Mouse (Mus musculus) heart, postnatal 10 days (tissue): ENCODE data around the gene Tulp1. TPM values are rescaled to one million over a fixed set of nuclear protein-coding genes. Genes with fewer than 3 reads are reported as not detected.
"Not testable (repeated sequence)": the region's sequence is repeated elsewhere in the genome, so short reads cannot be mapped to it uniquely, and the experiment has no call there.

Experiments
- DNase-seq, 2 experiments: peaks; one replicate each; pipeline ENCODE4 v3.0.0; 2021
- intact Hi-C: fragments of 180-260 bp; cut with DNase I; formaldehyde crosslinking; loops from one replicate; pipeline ENCODE4 v1.15.1; 2025
- total RNA-seq, 2 experiments: library from RNA; stranded (reverse); gene quantifications; 2 replicates each; pipeline ENCODE4 v1.2.3; 2021

The Tulp1 gene
- total RNA-seq, 2 experiments from 2014 or later: 0.86 to 0.94 TPM

- DNase-seq: no peak
- intact Hi-C loops: loop anchor here (5.0 kb wide), 1 partner anchor 164 kb away; the partner anchor contains the start of gene Def6
Observed at GRCm38 (mm10) chr17:28371286-28371685, 6.3 kb upstream of the Tulp1 start.

- no peak for DNase-seq
- intact Hi-C loops: loop anchor here (2.0 kb wide), 1 partner anchor 142 kb away; no protein-coding TSS in a partner anchor
Observed at GRCm38 (mm10) chr17:28369056-28369455, 4.0 kb upstream of the Tulp1 start.

GRCm38 (mm10) chr17:28368449-28368848 is 3.4 kb upstream of the Tulp1 start:
- peak; percentile 79 to 91 for DNase-seq
- intact Hi-C loops: loop anchor here (2.0 kb wide), 1 partner anchor 142 kb away; no protein-coding TSS in a partner anchor

GRCm38 (mm10) chr17:28363507-28363906 is 1.5 kb downstream of the Tulp1 start:
- DNase-seq: no peak
- intact Hi-C loops: no loop called here

- DNase-seq: no peak
- intact Hi-C loops: no loop called here
Observed at GRCm38 (mm10) chr17:28362653-28363292, 2.2 kb downstream of the Tulp1 start.

- DNase-seq: no peak
Observed at GRCm38 (mm10) chr17:28361921-28362652, 2.9 kb downstream of the Tulp1 start.

GRCm38 (mm10) chr17:28360531-28361277 is 4.3 kb downstream of the Tulp1 start:
- intact Hi-C loops: no loop called here
- DNase-seq: no peak

More at GRCm38 (mm10) chr17:28361921-28362652, 2.9 kb downstream of the Tulp1 start:
- intact Hi-C loops: no loop called here

- intact Hi-C loops, DNase-seq: not testable (repeated sequence)
Observed at GRCm38 (mm10) chr17:28358576-28359261, 6.3 kb downstream of the Tulp1 start.

- intact Hi-C loops: no loop called here
- peak; percentile 59 to 60 for DNase-seq
Observed at GRCm38 (mm10) chr17:28355871-28356270, 9.2 kb downstream of the Tulp1 start.

GRCm38 (mm10) chr17:28352018-28352417 is 13.0 kb downstream of the Tulp1 start:
- intact Hi-C loops: no loop called here
- no peak for DNase-seq

GRCm38 (mm10) chr17:28351353-28351890 is 13.6 kb downstream of the Tulp1 start:
- DNase-seq: peak in 1 of 2 experiments; percentile 19
- intact Hi-C loops: no loop called here

- intact Hi-C loops: no loop called here
- DNase-seq: peak; percentile 84 to 85
Observed at GRCm38 (mm10) chr17:28350466-28351352, 14.3 kb downstream of the Tulp1 start, which contains the start of gene Tead3. TSS of gene Tead3 (minus strand) at chr17:28350817.

GRCm38 (mm10) chr17:28349901-28350465 is 15.0 kb downstream of the Tulp1 start:
- peak in 1 of 2 experiments; percentile 72 for DNase-seq
- intact Hi-C loops: no loop called here

- peak; percentile 31 to 32 for DNase-seq
- intact Hi-C loops: no loop called here
Observed at GRCm38 (mm10) chr17:28349264-28349880, 15.7 kb downstream of the Tulp1 start.

- DNase-seq: peak in 1 of 2 experiments; percentile 60
- intact Hi-C loops: no loop called here
Observed at GRCm38 (mm10) chr17:28348211-28348610, 16.8 kb downstream of the Tulp1 start.

- intact Hi-C loops: no loop called here
- no peak for DNase-seq
Observed at GRCm38 (mm10) chr17:28347327-28347726, 17.7 kb downstream of the Tulp1 start.

GRCm38 (mm10) chr17:28345882-28346281 is 19.1 kb downstream of the Tulp1 start:
- peak; percentile 64 to 74 for DNase-seq
- intact Hi-C loops: no loop called here

- intact Hi-C loops: no loop called here
- DNase-seq: peak; percentile 33 to 58
Observed at GRCm38 (mm10) chr17:28345271-28345721, 19.7 kb downstream of the Tulp1 start.
